Mouse (Mus musculus) G1E (cell line): ENCODE data around the gene Pcbp4. TPM values are rescaled to one million over a fixed set of nuclear protein-coding genes. Genes with fewer than 3 reads are reported as not detected.

Experiments
- ATAC-seq: 2 replicates; pipeline ENCODE4 v1.8.0; 2016; ENCODE audit warnings: mild to moderate bottlenecking; ENCODE audit not compliant: insufficient number of reproducible peaks, poor library complexity, low FRiP score, severe bottlenecking; ENCODE audit errors: extremely low read depth
- DNase-seq: peaks from one replicate; pipeline ENCODE4 v3.0.0; 2012; ENCODE audit warnings: low spot score
- H3K27me3 ChIP-seq: 2 replicates; pipeline ENCODE4 v1.6.1; 2012; ENCODE audit warnings: mild to moderate bottlenecking, low read length, inconsistent platforms; ENCODE audit not compliant: insufficient read depth
- H3K36me3 ChIP-seq: replicated peaks from 2 replicates; pipeline ENCODE3; 2012; ENCODE audit warnings: mild to moderate bottlenecking, inconsistent platforms
- H3K4me1 ChIP-seq: 2 replicates; pipeline ENCODE4 v1.6.1; 2012; ENCODE audit warnings: low read depth, low read length, inconsistent platforms, mixed read lengths; ENCODE audit not compliant: insufficient read depth
- H3K4me3 ChIP-seq: 2 replicates; pipeline ENCODE4 v1.5.1; 2012; ENCODE audit warnings: low read depth, mild to moderate bottlenecking, inconsistent platforms, low read length, moderate library complexity, mixed read lengths
- H3K9me3 ChIP-seq: replicated peaks from 2 replicates; pipeline ENCODE4 v1.6.1; 2012; ENCODE audit warnings: inconsistent platforms
- CTCF ChIP-seq: IDR thresholded peaks from 2 replicates; pipeline ENCODE4 v1.5.1; 2012; ENCODE audit warnings: low read depth, low read length, inconsistent platforms, mixed read lengths
- GATA1 ChIP-seq: IDR thresholded peaks from 2 replicates; pipeline ENCODE4 v1.6.1; 2012; ENCODE audit warnings: borderline replicate concordance, low read length, inconsistent platforms, mixed read lengths
- GATA2 ChIP-seq: IDR thresholded peaks from 2 replicates; pipeline ENCODE4 v1.6.1; 2012; ENCODE audit warnings: low read depth, low read length, inconsistent platforms, borderline replicate concordance
- POLR2AphosphoS5 ChIP-seq: IDR thresholded peaks from 2 replicates; pipeline ENCODE4 v1.6.1; 2012; ENCODE audit warnings: low read depth, low read length, inconsistent platforms; ENCODE audit not compliant: insufficient replicate concordance
- TAL1 ChIP-seq: conservative IDR thresholded peaks from 2 replicates; pipeline ENCODE4 v1.6.1; 2012; ENCODE audit warnings: low read depth, low read length, inconsistent platforms, mixed read lengths
- polyA plus RNA-seq: library from polyadenylated mRNA; stranded (reverse); fragments of >175 nt; gene quantifications from 2 replicates; pipeline ENCODE4 v1.2.3, GENCODE M21; 2012
- total RNA-seq, 2 experiments: library from RNA; stranded (forward) in 1 of 2; stranded (reverse) in 1 of 2; fragments of 200-1000 nt in 1 of 2; fragments of >200 nt in 1 of 2; fragmentation: Nextera tagmentation in 1 of 2; gene quantifications; 2 replicates each; pipeline ENCODE4 v1.2.3; 2014 to 2017

The Pcbp4 gene
- total and polyA plus RNA-seq, 3 experiments, result 2.8 to 18.9 (median 9.9) TPM

GRCm38 (mm10) chr9:106471892-106472291, 18.8 kb downstream of the Pcbp4 start:
- Histone ChIP-seq H3K36me3 (no peaks in the 10 kb centered on the region), H3K4me1 (peaks cover 42% of the 10 kb centered on the region), H3K9me3 (no peaks in the 10 kb centered on the region), H3K27me3 (peaks cover 31% of the 10 kb centered on the region), H3K4me3 (no peak overlapping the region)
- no peak for DNase-seq
- TF ChIP-seq GATA1 (no peak), POLR2AphosphoS5 (no peak), TAL1 (no peak), CTCF (no peak), GATA2 (no peak)
- no peak for ATAC-seq

GRCm38 (mm10) chr9:106472321-106472720, 19.2 kb downstream of the Pcbp4 start:
- H3K4me3 ChIP-seq, result no peak overlapping the region
- H3K9me3 ChIP-seq, result no peaks in the 10 kb centered on the region
- DNase-seq (no peak), ATAC-seq (no peak)
- no peaks in the 10 kb centered on the region for H3K36me3 ChIP-seq
- peaks cover 31% of the 10 kb centered on the region for H3K27me3 ChIP-seq
- TF ChIP-seq GATA1 (no peak), GATA2 (no peak), POLR2AphosphoS5 (no peak), TAL1 (no peak), CTCF (no peak)
- H3K4me1 ChIP-seq, result peaks cover 42% of the 10 kb centered on the region

- DNase-seq, result no peak
- Histone ChIP-seq H3K27me3 (peaks cover 29% of the 10 kb centered on the region), H3K4me3 (no peak overlapping the region), H3K9me3 (no peaks in the 10 kb centered on the region), H3K36me3 (no peaks in the 10 kb centered on the region), H3K4me1 (peaks cover 46% of the 10 kb centered on the region)
- no peak for TF ChIP-seq CTCF
- TF ChIP-seq TAL1, result no peak
- TF ChIP-seq GATA1, result no peak
- no peak for TF ChIP-seq POLR2AphosphoS5
- TF ChIP-seq GATA2, result no peak
- no peak for ATAC-seq
Observed at GRCm38 (mm10) chr9:106473081-106473752, 20.1 kb downstream of the Pcbp4 start.

- Histone ChIP-seq H3K9me3 (no peaks in the 10 kb centered on the region), H3K27me3 (peaks cover 29% of the 10 kb centered on the region), H3K4me1 (peaks cover 49% of the 10 kb centered on the region)
Observed at GRCm38 (mm10) chr9:106473753-106474105, 20.6 kb downstream of the Pcbp4 start.

GRCm38 (mm10) chr9:106474456-106474855, 21.4 kb downstream of the Pcbp4 start:
- peak overlapping the region; percentile 44; the same call in 1 of the 2 replicates for H3K4me3 ChIP-seq

More at GRCm38 (mm10) chr9:106473753-106474105, 20.6 kb downstream of the Pcbp4 start:
- ATAC-seq (no peak), DNase-seq (no peak)
- H3K36me3 ChIP-seq, result peaks cover 3% of the 10 kb centered on the region
- H3K4me3 ChIP-seq, result no peak overlapping the region
- TF ChIP-seq GATA1 (no peak), CTCF (no peak), GATA2 (no peak), POLR2AphosphoS5 (no peak), TAL1 (no peak)

GRCm38 (mm10) chr9:106475046-106475445, 22.0 kb downstream of the Pcbp4 start:
- no peak for ATAC-seq
- DNase-seq, result no peak
- no peaks in the 10 kb centered on the region for H3K9me3 ChIP-seq

More at GRCm38 (mm10) chr9:106474456-106474855, 21.4 kb downstream of the Pcbp4 start:
- Histone ChIP-seq H3K27me3 (peaks cover 29% of the 10 kb centered on the region), H3K4me1 (peaks cover 50% of the 10 kb centered on the region), H3K36me3 (peaks cover 10% of the 10 kb centered on the region), H3K9me3 (no peaks in the 10 kb centered on the region)
- TF ChIP-seq GATA2 (no peak), TAL1 (no peak), GATA1 (no peak), CTCF (peak; percentile 57), POLR2AphosphoS5 (no peak)
- ATAC-seq, result no peak
- peak; percentile 71 for DNase-seq

More at GRCm38 (mm10) chr9:106475046-106475445, 22.0 kb downstream of the Pcbp4 start:
- H3K27me3 ChIP-seq, result peaks cover 25% of the 10 kb centered on the region
- TF ChIP-seq POLR2AphosphoS5, result no peak
- no peak for TF ChIP-seq GATA1
- TF ChIP-seq GATA2, result no peak
- no peak for TF ChIP-seq CTCF
- no peak for TF ChIP-seq TAL1
- H3K4me1 ChIP-seq, result peaks cover 55% of the 10 kb centered on the region
- peak overlapping the region; percentile 38; the same call in 1 of the 2 replicates for H3K4me3 ChIP-seq
- H3K36me3 ChIP-seq, result peaks cover 16% of the 10 kb centered on the region
